In the genomic region with DNA sequence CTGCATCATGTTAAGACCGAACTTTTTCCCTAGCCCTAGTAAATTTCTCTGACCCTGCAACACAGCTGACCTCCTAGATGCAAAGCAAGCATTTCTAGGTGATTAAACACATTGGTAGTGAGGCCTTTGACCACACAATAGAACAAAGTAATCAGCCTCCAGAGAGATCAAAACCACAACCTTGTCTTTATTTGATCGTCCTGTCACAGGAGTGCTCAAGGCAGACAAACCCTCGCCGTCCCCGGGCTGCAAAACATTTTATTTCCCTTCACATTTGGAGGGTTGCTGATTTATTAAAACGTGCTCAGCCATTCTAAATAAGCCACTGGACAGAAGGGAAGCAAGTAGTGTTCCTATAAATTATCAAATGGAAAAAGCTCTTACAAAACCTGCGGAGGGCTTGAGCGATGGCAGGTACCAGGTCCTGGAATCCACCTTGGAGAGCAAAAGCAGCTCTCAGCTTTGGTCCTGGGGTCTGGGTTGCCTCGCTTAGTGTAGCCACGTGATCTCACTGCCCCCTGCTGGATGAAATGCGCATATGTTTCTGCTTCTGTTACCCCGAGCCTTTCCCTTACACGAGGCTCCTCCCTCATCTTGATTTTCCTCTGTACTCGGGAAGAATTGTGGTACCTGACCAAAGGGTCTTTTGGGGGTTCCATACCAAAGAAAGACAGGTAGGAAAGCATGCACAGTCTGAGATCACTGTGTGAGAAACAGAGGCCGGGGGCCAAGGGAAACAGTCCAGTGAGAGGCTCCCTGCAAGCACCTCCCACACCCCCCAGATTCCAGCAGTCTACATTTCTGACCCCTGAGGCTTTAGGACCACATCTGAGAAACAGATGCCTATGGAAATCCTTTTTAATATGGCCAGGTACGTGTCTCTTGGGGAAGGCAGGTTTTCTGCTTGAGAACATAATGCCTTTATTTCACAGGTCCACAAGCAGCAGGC, we compare ENCODE assay signal across 8 mouse cellular contexts.
DNase-seq lines count a peak whose midpoint lies in the region; ATAC-seq and TF ChIP-seq lines count a peak whose summit lies in the region.

No protein-coding gene starts in this region.

- peak; percentile 96 for TF ChIP-seq CTCF in brain, embryonic 14.5 days (IDR thresholded peaks at IDR 0.05; ENCODE audit: borderline replicate concordance, extremely low read depth, insufficient read depth, insufficient read length)

- no peak overlapping the region for H3K4me3 ChIP-seq in forebrain, embryonic 11.5 days (ENCODE audit: low read depth, low read length)
- H3K4me3 ChIP-seq in heart, embryonic 15.5 days: peak overlapping the region; percentile 40
- H3K4me3 ChIP-seq in liver, embryonic 11.5 days (ENCODE audit: low read depth, low read length): no peak overlapping the region
- no peak overlapping the region for H3K4me3 ChIP-seq in neural tube, embryonic 12.5 days

- no peak for TF ChIP-seq POLR2A in brain, embryonic 14.5 days (IDR thresholded peaks at IDR 0.05; ENCODE audit: borderline replicate concordance, extremely low read depth, insufficient read depth, insufficient read length, poor library complexity, severe bottlenecking)

- H3K27me3 ChIP-seq in forebrain, embryonic 11.5 days (ENCODE audit: control insufficient read depth, insufficient read depth, low read length): no peaks in the 10 kb centered on the region
- no peaks in the 10 kb centered on the region for H3K27me3 ChIP-seq in heart, embryonic 15.5 days
- no peaks in the 10 kb centered on the region for H3K27me3 ChIP-seq in liver, embryonic 11.5 days (replicated peaks; ENCODE audit: control insufficient read depth, insufficient read depth, low read length)
- H3K27me3 ChIP-seq in neural tube, embryonic 12.5 days (replicated peaks): no peaks in the 10 kb centered on the region

- H3K9me3 ChIP-seq in forebrain, embryonic 11.5 days (ENCODE audit: control insufficient read depth, low read length): no peaks in the 10 kb centered on the region
- no peaks in the 10 kb centered on the region for H3K9me3 ChIP-seq in heart, embryonic 15.5 days (replicated peaks)
- no peaks in the 10 kb centered on the region for H3K9me3 ChIP-seq in liver, embryonic 11.5 days (ENCODE audit: control insufficient read depth, low read length)
- no peaks in the 10 kb centered on the region for H3K9me3 ChIP-seq in neural tube, embryonic 12.5 days

- H3K4me1 ChIP-seq in forebrain, embryonic 11.5 days (replicated peaks; ENCODE audit: control insufficient read depth, insufficient read depth, low read length): no peaks in the 10 kb centered on the region; the same call in 1 of the 2 replicates
- H3K4me1 ChIP-seq in heart, embryonic 15.5 days (replicated peaks): peaks cover 4% of the 10 kb centered on the region; the same call in 1 of the 2 replicates
- H3K4me1 ChIP-seq in liver, embryonic 11.5 days (replicated peaks; ENCODE audit: control insufficient read depth, insufficient read depth, low read length): no peaks in the 10 kb centered on the region
- peaks cover 3% of the 10 kb centered on the region; the same call in 1 of the 2 replicates for H3K4me1 ChIP-seq in neural tube, embryonic 12.5 days

- peak; percentile 49 for DNase-seq in 416B (ENCODE audit: low read depth)
- DNase-seq in brain, embryonic 14.5 days (ENCODE audit: low read depth): peak; percentile 93
- peak; percentile 89 for DNase-seq in forebrain, embryonic 11.5 days (ENCODE audit: low spot score)
- DNase-seq in kidney, postnatal 14 days: peak; percentile 85
- DNase-seq in liver, embryonic 11.5 days (ENCODE audit: low spot score): peak; percentile 56
- DNase-seq in testis, postnatal 10 days (ENCODE audit: low spot score): peak; percentile 85

- H3K27ac ChIP-seq in forebrain, embryonic 11.5 days (ENCODE audit: low read depth, low read length): no peak overlapping the region
- no peak overlapping the region for H3K27ac ChIP-seq in heart, embryonic 15.5 days
- no peak overlapping the region for H3K27ac ChIP-seq in liver, embryonic 11.5 days (ENCODE audit: low read depth, low read length)
- no peak overlapping the region for H3K27ac ChIP-seq in neural tube, embryonic 12.5 days

- ATAC-seq in forebrain, embryonic 11.5 days (replicated peaks; ENCODE audit: low FRiP score): peak; percentile 98
- peak; percentile 75 for ATAC-seq in heart, embryonic 15.5 days (replicated peaks; ENCODE audit: insufficient number of reproducible peaks, insufficient read depth, low FRiP score, low read depth)
- ATAC-seq in liver, embryonic 11.5 days (replicated peaks; ENCODE audit: low FRiP score): peak; percentile 71
- ATAC-seq in neural tube, embryonic 12.5 days (ENCODE audit: low FRiP score, low read depth): peak; percentile 97

- H3K9ac ChIP-seq in forebrain, embryonic 11.5 days (ENCODE audit: low read length): no peak overlapping the region; the same call in 1 of the 2 replicates
- no peak overlapping the region for H3K9ac ChIP-seq in heart, embryonic 15.5 days
- no peak overlapping the region for H3K9ac ChIP-seq in liver, embryonic 11.5 days (ENCODE audit: low read depth, low read length)
- no peak overlapping the region for H3K9ac ChIP-seq in neural tube, embryonic 12.5 days

- no peaks in the 10 kb centered on the region for H3K36me3 ChIP-seq in forebrain, embryonic 11.5 days (ENCODE audit: control insufficient read depth, insufficient read depth, low read length)
- H3K36me3 ChIP-seq in heart, embryonic 15.5 days: no peaks in the 10 kb centered on the region
- no peaks in the 10 kb centered on the region for H3K36me3 ChIP-seq in liver, embryonic 11.5 days (ENCODE audit: control insufficient read depth, insufficient read depth, low read length)
- H3K36me3 ChIP-seq in neural tube, embryonic 12.5 days: no peaks in the 10 kb centered on the region

- 13% methylated on average over 16 of the region's 16 CpGs for WGBS in forebrain, embryonic 11.5 days
- 28% methylated on average over 16 of the region's 16 CpGs for WGBS in heart, embryonic 15.5 days
- 28% methylated on average over 16 of the region's 16 CpGs for WGBS in liver, embryonic 11.5 days
- 13% methylated on average over 16 of the region's 16 CpGs for WGBS in neural tube, embryonic 12.5 days

- H3K4me2 ChIP-seq in forebrain, embryonic 11.5 days (ENCODE audit: low read depth, low read length, severe bottlenecking): peak overlapping the region; percentile 40; the same call in 1 of the 2 replicates
- peak overlapping the region; percentile 67 for H3K4me2 ChIP-seq in heart, embryonic 15.5 days
- peak overlapping the region; percentile 45 for H3K4me2 ChIP-seq in liver, embryonic 11.5 days
- peak overlapping the region; percentile 48 for H3K4me2 ChIP-seq in neural tube, embryonic 12.5 days (replicated peaks)
